Mouse (Mus musculus) cerebellum, adult 2 months (tissue): Measurements from ENCODE around the gene App.

Source experiments
- CTCF ChIP-seq: fragments of 200-500 bp; IDR thresholded peaks from 2 replicates; pipeline ENCODE4 v1.5.1; 2011; ENCODE audit warnings: low read depth, mild to moderate bottlenecking, control low read depth, low read length, moderate library complexity, borderline replicate concordance; ENCODE audit not compliant: insufficient read depth
- POLR2A ChIP-seq: fragments of 200-500 bp; IDR thresholded peaks from 2 replicates; pipeline ENCODE4 v1.6.1; 2011; ENCODE audit warnings: low read length, control low read depth, borderline replicate concordance; ENCODE audit not compliant: insufficient read depth

DNA sequence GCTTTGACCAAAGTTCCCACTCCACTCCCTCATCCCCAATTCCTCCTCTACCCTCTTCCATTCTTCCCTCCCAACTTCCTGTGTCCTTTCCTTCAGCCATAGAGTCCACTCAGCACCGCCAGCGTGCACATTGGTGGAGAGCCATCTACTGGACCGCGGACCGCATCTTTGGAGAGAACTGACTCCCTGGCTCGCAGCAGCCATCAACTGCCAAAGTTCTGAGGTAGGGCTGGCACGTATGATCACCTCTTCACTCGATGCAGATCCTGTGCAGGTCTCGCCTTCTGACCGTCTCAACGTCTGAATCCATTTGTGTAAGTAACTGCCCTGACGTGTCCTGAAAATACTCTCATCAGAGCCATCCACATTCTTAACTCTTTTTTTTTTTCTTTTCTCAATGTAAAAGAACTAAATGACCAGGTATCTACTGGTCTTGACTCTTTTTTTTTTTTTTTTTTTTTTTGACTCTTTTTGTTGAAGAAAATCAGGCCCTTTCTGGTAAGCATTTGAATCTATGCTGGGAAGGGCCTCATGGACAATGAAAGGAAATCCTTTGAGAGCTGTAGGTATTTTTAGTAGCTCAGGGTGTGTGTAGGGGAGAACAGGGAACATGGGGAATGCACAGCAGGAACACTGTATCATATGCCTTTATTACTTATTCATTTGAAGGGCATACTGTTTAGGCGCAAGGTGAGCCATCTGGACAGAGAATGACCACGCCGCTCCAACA lies 200.0 kb downstream of the App start:
- no peak for TF ChIP-seq CTCF
- TF ChIP-seq POLR2A = no peak
